Comparison of ENCODE assay signal across 9 mouse cellular contexts in genomic region chr7:113197161-113197775, GRCm38 (mm10). TPM values are rescaled to one million over a fixed set of nuclear protein-coding genes. Genes with fewer than 3 reads are reported as not detected.
DNase-seq lines count a peak whose midpoint lies in the region; ATAC-seq and TF ChIP-seq lines count a peak whose summit lies in the region.
"Had no signal": no experiment of that assay in that cellular context is flagged by ENCODE, and none has a peak within 500 bp of the region (broad histone marks: within the 10 kb centered on the region; RNA-seq: fewer than 3 reads in every experiment).

No protein-coding gene starts in this region.

- no peak overlapping the region for H3K4me3 ChIP-seq in hindbrain, postnatal 0 days (ENCODE audit: low read length)
- H3K4me3 ChIP-seq in hindbrain, embryonic 12.5 days = no peak overlapping the region
- peak overlapping the region; percentile 49 for H3K4me3 ChIP-seq in bone marrow macrophage, adult 2 months (ENCODE audit: insufficient read depth, low read length)
- H3K4me3 ChIP-seq in liver, adult 2 months (ENCODE audit: insufficient read depth, low read depth, low read length) = no peak overlapping the region; the same call in 1 of the 2 replicates
- H3K4me3 ChIP-seq: midbrain, embryonic 12.5 days had no signal

- no peak overlapping the region for H3K4me2 ChIP-seq in hindbrain, postnatal 0 days (ENCODE audit: low read depth, low read length)
- H3K4me2 ChIP-seq in hindbrain, embryonic 12.5 days (replicated peaks) = no peak overlapping the region
- H3K4me2 ChIP-seq: midbrain, embryonic 12.5 days had no signal

- H3K36me3 ChIP-seq in hindbrain, postnatal 0 days (ENCODE audit: insufficient read depth, low read length) = no peaks in the 10 kb centered on the region
- no peaks in the 10 kb centered on the region for H3K36me3 ChIP-seq in hindbrain, embryonic 12.5 days
- H3K36me3 ChIP-seq in liver, adult 2 months (ENCODE audit: control insufficient read depth, insufficient read depth, low read length) = no peaks in the 10 kb centered on the region
- H3K36me3 ChIP-seq: midbrain, embryonic 12.5 days had no signal

- no peak for ATAC-seq in hindbrain, postnatal 0 days
- ATAC-seq in hindbrain, embryonic 12.5 days (ENCODE audit: low FRiP score) = no peak
- ATAC-seq in cerebellum, adult (ENCODE audit: insufficient number of reproducible peaks, low FRiP score, low TSS enrichment) = no peak

- H3K9me3 ChIP-seq in hindbrain, postnatal 0 days (ENCODE audit: low read length) = no peaks in the 10 kb centered on the region
- no peaks in the 10 kb centered on the region for H3K9me3 ChIP-seq in hindbrain, embryonic 12.5 days (replicated peaks)
- H3K9me3 ChIP-seq: midbrain, embryonic 12.5 days had no signal

- no peak overlapping the region for H3K9ac ChIP-seq in hindbrain, postnatal 0 days (replicated peaks; ENCODE audit: low read length)
- H3K9ac ChIP-seq in hindbrain, embryonic 12.5 days = no peak overlapping the region
- H3K9ac ChIP-seq in liver, adult 2 months (ENCODE audit: low read depth, low read length) = 0 out of 2 replicates have a peak overlapping the region, but pooled peaks have one; percentile 13
- H3K9ac ChIP-seq: midbrain, embryonic 12.5 days had no signal

- DNase-seq in hindbrain, postnatal 0 days (ENCODE audit: low spot score) = peak; percentile 14
- DNase-seq in liver, adult 2 months (ENCODE audit: extremely low read depth, low read depth, low spot score) = peak; percentile 48
- DNase-seq in spleen, postnatal 10 days (ENCODE audit: low spot score in 2 of 2) = peak; percentile 5 to 21
- DNase-seq in frontal cortex, postnatal 25 days (ENCODE audit: low spot score in 2 of 2) = no peak
- DNase-seq in heart, postnatal 10 days = no peak

- no peak overlapping the region for H3K27ac ChIP-seq in hindbrain, postnatal 0 days
- H3K27ac ChIP-seq in hindbrain, embryonic 12.5 days = no peak overlapping the region
- H3K27ac ChIP-seq in bone marrow macrophage, adult 2 months (ENCODE audit: insufficient read depth, low read depth, low read length) = peak overlapping the region; percentile 85
- no peak overlapping the region for H3K27ac ChIP-seq in liver, adult 2 months (replicated peaks; ENCODE audit: insufficient read depth, low read depth, low read length)
- H3K27ac ChIP-seq: midbrain, embryonic 12.5 days had no signal

- 48% methylated on average over 10 of the region's 10 CpGs for WGBS in hindbrain, postnatal 0 days
- WGBS in hindbrain, embryonic 12.5 days = 48% methylated on average over 10 of the region's 10 CpGs
- WGBS in liver, adult 2 months = 14% methylated on average over 10 of the region's 10 CpGs

- H3K27me3 ChIP-seq in hindbrain, postnatal 0 days (ENCODE audit: insufficient read depth, low read length) = no peaks in the 10 kb centered on the region
- no peaks in the 10 kb centered on the region for H3K27me3 ChIP-seq in hindbrain, embryonic 12.5 days
- H3K27me3 ChIP-seq in liver, adult 2 months (ENCODE audit: control insufficient read depth, insufficient read depth, low read length) = no peaks in the 10 kb centered on the region

- no peaks in the 10 kb centered on the region for H3K79me2 ChIP-seq in liver, adult 2 months (ENCODE audit: control insufficient read depth, insufficient read depth, low read length)

- H3K4me1 ChIP-seq in hindbrain, postnatal 0 days (ENCODE audit: insufficient read depth, low read length) = peaks cover 4% of the 10 kb centered on the region; the same call in 1 of the 2 replicates
- peaks cover 10% of the 10 kb centered on the region for H3K4me1 ChIP-seq in hindbrain, embryonic 12.5 days
- H3K4me1 ChIP-seq in bone marrow macrophage, adult 2 months (ENCODE audit: control insufficient read depth, insufficient read depth, low read length) = peaks cover 46% of the 10 kb centered on the region
- H3K4me1 ChIP-seq in liver, adult 2 months (ENCODE audit: control insufficient read depth, insufficient read depth, low read length) = 0 out of 2 replicates have a peak, but pooled peaks cover 5% of the 10 kb centered on the region
- H3K4me1 ChIP-seq: midbrain, embryonic 12.5 days had no signal

- TF ChIP-seq POLR2A in bone marrow macrophage, adult 2 months (IDR thresholded peaks at IDR 0.05; ENCODE audit: borderline replicate concordance, low read depth, low read length) = no peak
- no peak for TF ChIP-seq POLR2A in liver, adult 2 months (IDR thresholded peaks at IDR 0.05; ENCODE audit: extremely low read depth, insufficient read depth, low read length)

- TF ChIP-seq CTCF in hindbrain, postnatal 0 days (IDR thresholded peaks at IDR 0.05; ENCODE audit: low read depth) = no peak
- no peak for TF ChIP-seq CTCF in bone marrow macrophage, adult 2 months (IDR thresholded peaks at IDR 0.05; ENCODE audit: low read depth, low read length)
- TF ChIP-seq CTCF in liver, adult 2 months (IDR thresholded peaks at IDR 0.05; ENCODE audit: low read depth, low read length) = no peak

- intact Hi-C loops in heart, postnatal 10 days (cut with DNase I) = no loop called here

RNA-seq across cellular contexts. Expression of gene Arntl, which starts 10.0 kb away (rescaled TPM):
- 23.5 and 29.9 TPM in 2 replicates for total RNA-seq in hindbrain, postnatal 0 days (2014; rRNA removed)
- 19.8 and 22.2 TPM in 2 replicates for polyA plus RNA-seq in hindbrain, postnatal 0 days (2015; fragmentation: Nextera tagmentation; extraction: Ambion mirVana)
- 9.1 and 9.5 TPM in 2 replicates for polyA plus RNA-seq in hindbrain, embryonic 12.5 days (2016; fragmentation: Nextera tagmentation; extraction: Ambion mirVana)
- 11.2 and 12.6 TPM in 2 replicates for polyA plus RNA-seq in bone marrow macrophage, adult 2 months (2012; ENCODE audit: insufficient read depth, insufficient read length, missing spikeins)
- total RNA-seq in liver, adult 2 months (2014; rRNA removed) = 1.3 and 2.2 TPM in 2 replicates
- polyA plus RNA-seq in liver, adult 2 months (2012; rRNA removed) = 8.0 and 10.0 TPM in 2 replicates
- total RNA-seq in heart, postnatal 10 days (2021) = 10 to 100 TPM; 11.1 to 12.2 TPM

Comparison
In these comparisons a context has a peak if more than half of its experiments do, and no peak if none do; other contexts are left out.
1. DNase-seq: peak in hindbrain, postnatal 0 days (single experiment), liver, adult 2 months (single experiment) and spleen, postnatal 10 days (2 of 2); none in frontal cortex, postnatal 25 days (0 of 2) and heart, postnatal 10 days (0 of 2).